22 mouse cellular contexts compared by ENCODE assay signal in the genomic region with DNA sequence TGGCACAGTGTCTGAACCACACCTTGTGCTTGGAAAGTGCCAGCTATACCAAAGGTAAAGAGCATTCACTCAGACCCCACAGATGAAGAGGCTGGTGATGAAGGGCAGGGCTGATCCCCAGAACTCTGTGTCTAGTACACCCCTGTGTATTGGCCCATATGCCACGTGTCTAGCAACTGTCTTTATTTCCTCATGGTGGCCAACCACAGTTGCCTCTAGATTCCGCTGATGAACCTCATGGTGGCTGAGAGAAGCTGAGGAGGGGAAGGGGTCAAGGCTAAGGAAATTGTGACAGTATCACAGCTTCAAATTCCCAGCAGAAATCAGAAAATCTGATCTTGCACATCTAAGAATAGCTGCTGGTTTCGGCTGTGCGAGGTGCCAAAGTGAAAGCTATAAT.
"Had no signal": no experiment of that assay in that cellular context is flagged by ENCODE, and none has a peak within 500 bp of the region (broad histone marks: within the 10 kb centered on the region; RNA-seq: fewer than 3 reads in every experiment).

No protein-coding gene starts in this region.

- H3K4me1 ChIP-seq: kidney, embryonic 15.5 days; limb, embryonic 12.5 days; limb, embryonic 15.5 days; neural tube, embryonic 12.5 days; stomach, embryonic 15.5 days had no signal

- H3K4me3 ChIP-seq: kidney, embryonic 15.5 days; limb, embryonic 12.5 days; limb, embryonic 15.5 days; neural tube, embryonic 12.5 days; neural tube, embryonic 15.5 days; stomach, embryonic 15.5 days had no signal

- H3K9me3 ChIP-seq: kidney, embryonic 15.5 days; limb, embryonic 12.5 days; limb, embryonic 15.5 days; neural tube, embryonic 12.5 days; neural tube, embryonic 15.5 days; stomach, embryonic 15.5 days had no signal

- H3K27me3 ChIP-seq: kidney, embryonic 15.5 days; limb, embryonic 12.5 days; limb, embryonic 15.5 days; neural tube, embryonic 12.5 days; neural tube, embryonic 15.5 days; stomach, embryonic 15.5 days had no signal

- ATAC-seq: liver, postnatal 0 days had no signal

- H3K9ac ChIP-seq: kidney, embryonic 15.5 days; limb, embryonic 12.5 days; limb, embryonic 15.5 days; liver, embryonic 14.5 days; liver, postnatal 0 days; lung, embryonic 14.5 days; neural tube, embryonic 12.5 days; neural tube, embryonic 15.5 days; stomach, embryonic 15.5 days had no signal

- H3K27ac ChIP-seq: kidney, embryonic 15.5 days; limb, embryonic 12.5 days; limb, embryonic 15.5 days; liver, embryonic 14.5 days; macrophage; neural tube, embryonic 12.5 days; neural tube, embryonic 15.5 days; stomach, embryonic 15.5 days had no signal

- H3K36me3 ChIP-seq: stomach, embryonic 15.5 days had no signal

- DNase-seq: kidney, adult 8-10 months; kidney, postnatal 10 days; kidney, postnatal 36 days; liver, postnatal 0 days; lung, embryonic 14.5 days; midbrain, embryonic 14.5 days; retina, postnatal 1 day; right cerebral cortex, postnatal 25 days; spleen, adult 18-20 months; thymus, adult 18-20 months; thymus, postnatal 14 days; thymus, postnatal 4 days had no signal

- H3K4me2 ChIP-seq: kidney, embryonic 15.5 days; limb, embryonic 12.5 days; limb, embryonic 15.5 days; liver, embryonic 11.5 days; lung, embryonic 14.5 days; midbrain, embryonic 11.5 days; neural tube, embryonic 12.5 days; neural tube, embryonic 15.5 days; stomach, embryonic 15.5 days had no signal
